8 mouse cellular contexts compared by ENCODE assay signal in the genomic region with DNA sequence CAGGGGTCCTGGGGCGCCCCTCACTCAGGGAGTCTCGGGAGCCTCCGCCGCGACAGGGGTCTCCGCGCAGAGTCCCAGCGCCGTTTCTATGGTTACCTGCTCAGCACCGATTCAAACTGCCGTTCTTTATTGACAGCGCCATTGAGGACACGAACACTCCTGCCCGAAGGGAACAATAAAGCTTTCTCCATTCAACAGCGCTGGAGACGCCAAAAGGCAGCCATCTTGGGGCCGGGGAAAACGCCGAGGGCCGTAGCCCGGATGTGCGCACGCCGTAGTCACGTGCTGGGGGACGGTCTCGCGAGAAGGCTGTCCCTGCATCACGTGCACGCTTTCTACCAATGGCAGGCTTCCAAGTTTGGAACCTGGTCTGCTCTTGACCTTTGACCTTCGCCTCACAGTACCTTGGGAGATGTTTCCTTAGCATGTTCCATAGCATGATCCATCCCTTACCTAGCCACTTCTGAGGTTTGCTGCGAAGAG. TPM values are rescaled to one million over a fixed set of nuclear protein-coding genes. Genes with fewer than 3 reads are reported as not detected.
DNase-seq lines count a peak whose midpoint lies in the region; ATAC-seq and TF ChIP-seq lines count a peak whose summit lies in the region.

A gene (minus strand): TSS at position 252 of the 483 bp plus-strand sequence.

- DNase-seq in c-Kit-positive CD71-positive TER-119-positive erythroid progenitor cells, embryonic 14.5 days (ENCODE audit: low spot score), result peak; percentile 79
- DNase-seq in heart, postnatal 0 days (ENCODE audit: low spot score), result peak; percentile 98
- DNase-seq in kidney, postnatal 4 days, result peak; percentile 96 to 97

- peak within 1 kb of the TSS; percentile 75 for H3K9ac ChIP-seq in forebrain, embryonic 12.5 days
- peak within 1 kb of the TSS; percentile 42 for H3K9ac ChIP-seq in heart, postnatal 0 days (replicated peaks; ENCODE audit: low read depth, low read length)
- peak within 1 kb of the TSS; percentile 79 for H3K9ac ChIP-seq in liver, embryonic 16.5 days (ENCODE audit: low read depth, low read length)
- peak within 1 kb of the TSS; percentile 76 for H3K9ac ChIP-seq in neural tube, embryonic 13.5 days

- TF ChIP-seq EP300 in heart, postnatal 0 days (IDR thresholded peaks at IDR 0.05; ENCODE audit: low read depth), result peak; percentile 99

- WGBS in forebrain, embryonic 12.5 days, result 1% methylated on average over 32 of the region's 32 CpGs
- WGBS in heart, postnatal 0 days, result under 1% methylated on average over 32 of the region's 32 CpGs
- WGBS in liver, embryonic 16.5 days (ENCODE audit: insufficient replicate concordance), result under 1% methylated on average over 32 of the region's 32 CpGs
- 1% methylated on average over 32 of the region's 32 CpGs for WGBS in neural tube, embryonic 13.5 days

- ATAC-seq in forebrain, embryonic 12.5 days (ENCODE audit: low FRiP score), result peak; percentile 96
- peak; percentile 96 for ATAC-seq in heart, postnatal 0 days (ENCODE audit: insufficient read depth, low read depth)
- peak; percentile 94 for ATAC-seq in liver, embryonic 16.5 days (ENCODE audit: low read depth)
- ATAC-seq in neural tube, embryonic 13.5 days (ENCODE audit: low read depth), result peak; percentile 96

- H3K9me3 ChIP-seq in E14TG2a.4 (ENCODE audit: low read length), result no peaks in the 10 kb centered on the region; the same call in 1 of the 2 replicates
- H3K9me3 ChIP-seq in forebrain, embryonic 12.5 days, result no peaks in the 10 kb centered on the region
- H3K9me3 ChIP-seq in heart, postnatal 0 days (replicated peaks; ENCODE audit: control insufficient read depth, low read length), result no peaks in the 10 kb centered on the region
- H3K9me3 ChIP-seq in liver, embryonic 16.5 days (replicated peaks; ENCODE audit: control insufficient read depth, low read length), result no peaks in the 10 kb centered on the region
- H3K9me3 ChIP-seq in neural tube, embryonic 13.5 days, result no peaks in the 10 kb centered on the region

- peak; percentile 74 for TF ChIP-seq POLR2A in testis, adult 2 months (IDR thresholded peaks at IDR 0.05; ENCODE audit: control insufficient read depth, low read depth, low read length)

- H3K4me1 ChIP-seq in E14TG2a.4 (replicated peaks; ENCODE audit: low read depth, low read length), result peaks cover 22% of the 10 kb centered on the region
- H3K4me1 ChIP-seq in forebrain, embryonic 12.5 days, result peaks cover 17% of the 10 kb centered on the region
- peaks cover 16% of the 10 kb centered on the region for H3K4me1 ChIP-seq in heart, postnatal 0 days (ENCODE audit: control insufficient read depth, insufficient read depth)
- peaks cover 7% of the 10 kb centered on the region; the same call in 1 of the 2 replicates for H3K4me1 ChIP-seq in liver, embryonic 16.5 days (ENCODE audit: control insufficient read depth, low read depth, low read length)
- H3K4me1 ChIP-seq in neural tube, embryonic 13.5 days (replicated peaks), result peaks cover 20% of the 10 kb centered on the region
- H3K4me1 ChIP-seq in testis, adult 2 months (ENCODE audit: control insufficient read depth, insufficient read depth, low read length), result peaks cover 3% of the 10 kb centered on the region

- TF ChIP-seq CTCF in E14TG2a.4 (conservative IDR thresholded peaks at IDR 0.05; ENCODE audit: low read length), result no peak
- TF ChIP-seq CTCF in heart, postnatal 0 days (IDR thresholded peaks at IDR 0.05; ENCODE audit: low read depth), result peak; percentile 8; the same call in 1 of the 2 replicates
- TF ChIP-seq CTCF in testis, adult 2 months (IDR thresholded peaks at IDR 0.05; ENCODE audit: control insufficient read depth, insufficient read depth, insufficient replicate concordance, low read depth, low read length), result no peak

- H3K4me3 ChIP-seq in E14TG2a.4 (replicated peaks; ENCODE audit: low read length), result peak within 1 kb of the TSS; percentile 99
- peak within 1 kb of the TSS; percentile 85 for H3K4me3 ChIP-seq in forebrain, embryonic 12.5 days (replicated peaks)
- peak within 1 kb of the TSS; percentile 65 for H3K4me3 ChIP-seq in heart, postnatal 0 days (ENCODE audit: low read depth, low read length)
- H3K4me3 ChIP-seq in liver, embryonic 16.5 days (ENCODE audit: low read depth, low read length), result peak within 1 kb of the TSS; percentile 83
- H3K4me3 ChIP-seq in neural tube, embryonic 13.5 days, result peak within 1 kb of the TSS; percentile 72
- H3K4me3 ChIP-seq in testis, adult 2 months (ENCODE audit: control insufficient read depth, low read depth, low read length), result peak within 1 kb of the TSS; percentile 92

- peak within 1 kb of the TSS; percentile 77 for H3K4me2 ChIP-seq in forebrain, embryonic 12.5 days
- H3K4me2 ChIP-seq in heart, postnatal 0 days (ENCODE audit: low read depth, low read length), result peak within 1 kb of the TSS; percentile 73
- peak within 1 kb of the TSS; percentile 78 for H3K4me2 ChIP-seq in liver, embryonic 16.5 days (ENCODE audit: low read depth, low read length)
- H3K4me2 ChIP-seq in neural tube, embryonic 13.5 days, result peak within 1 kb of the TSS; percentile 64

- H3K27me3 ChIP-seq in E14TG2a.4 (ENCODE audit: insufficient read depth, low read length), result no peaks in the 10 kb centered on the region
- H3K27me3 ChIP-seq in forebrain, embryonic 12.5 days, result peaks cover 43% of the 10 kb centered on the region
- no peaks in the 10 kb centered on the region for H3K27me3 ChIP-seq in heart, postnatal 0 days (ENCODE audit: control insufficient read depth, insufficient read depth, low read length)
- peaks cover 5% of the 10 kb centered on the region for H3K27me3 ChIP-seq in liver, embryonic 16.5 days (ENCODE audit: control insufficient read depth, insufficient read depth, low read depth, low read length)
- peaks cover 37% of the 10 kb centered on the region for H3K27me3 ChIP-seq in neural tube, embryonic 13.5 days
- H3K27me3 ChIP-seq in testis, adult 2 months (ENCODE audit: control insufficient read depth, insufficient read depth, low read length), result no peaks in the 10 kb centered on the region

- H3K27ac ChIP-seq in forebrain, embryonic 12.5 days, result peak within 1 kb of the TSS; percentile 85
- H3K27ac ChIP-seq in heart, postnatal 0 days (ENCODE audit: low read depth), result peak within 1 kb of the TSS; percentile 32
- no peak within 1 kb of the TSS for H3K27ac ChIP-seq in liver, embryonic 16.5 days (ENCODE audit: low read length)
- peak within 1 kb of the TSS; percentile 87 for H3K27ac ChIP-seq in neural tube, embryonic 13.5 days (replicated peaks)
- H3K27ac ChIP-seq in testis, adult 2 months (ENCODE audit: control insufficient read depth, insufficient read depth, low read depth, low read length), result peak within 1 kb of the TSS; percentile 89

- H3K36me3 ChIP-seq in E14TG2a.4 (ENCODE audit: insufficient read depth, low read length), result no peaks in the 10 kb centered on the region
- H3K36me3 ChIP-seq in forebrain, embryonic 12.5 days (replicated peaks), result no peaks in the 10 kb centered on the region
- no peaks in the 10 kb centered on the region for H3K36me3 ChIP-seq in heart, postnatal 0 days (replicated peaks; ENCODE audit: control insufficient read depth, insufficient read depth, low read length)
- H3K36me3 ChIP-seq in liver, embryonic 16.5 days (ENCODE audit: control insufficient read depth, insufficient read depth), result no peaks in the 10 kb centered on the region
- H3K36me3 ChIP-seq in neural tube, embryonic 13.5 days, result no peaks in the 10 kb centered on the region
- H3K36me3 ChIP-seq in testis, adult 2 months (ENCODE audit: control insufficient read depth, insufficient read depth, low read length), result no peaks in the 10 kb centered on the region

RNA-seq across cellular contexts. Expression of the gene that starts here (rescaled TPM):
- 6.6 and 8.3 TPM in 2 replicates for polyA plus RNA-seq in forebrain, embryonic 12.5 days (2016; fragmentation: Nextera tagmentation; extraction: Ambion mirVana)
- 6.8 and 11.3 TPM in 2 replicates for total RNA-seq in heart, postnatal 0 days (2014; rRNA removed; ENCODE audit: low replicate concordance)
- polyA plus RNA-seq in heart, postnatal 0 days (2015; fragmentation: Nextera tagmentation; extraction: Ambion mirVana), result 1.1 and 1.3 TPM in 2 replicates
- polyA plus RNA-seq in liver, embryonic 16.5 days (2015; fragmentation: Nextera tagmentation; extraction: Ambion mirVana), result 1.3 and 1.6 TPM in 2 replicates
- 3.6 and 4.5 TPM in 2 replicates for polyA plus RNA-seq in neural tube, embryonic 13.5 days (2015; fragmentation: Nextera tagmentation; extraction: Ambion mirVana)
- polyA plus RNA-seq in testis, adult 2 months (2012; rRNA removed), result 7.7 and 8.0 TPM in 2 replicates
